ENCODE assay signal across 28 mouse cellular contexts in genomic region chr13:48049796-48050195, GRCm38 (mm10).
DNase-seq lines count a peak whose midpoint lies in the region; ATAC-seq lines count a peak whose summit lies in the region.
"Had no signal": no experiment of that assay in that cellular context is flagged by ENCODE, and none has a peak within 500 bp of the region (broad histone marks: within the 10 kb centered on the region; RNA-seq: fewer than 3 reads in every experiment).

No protein-coding gene starts in this region.

- no peaks in the 10 kb centered on the region for H3K9me3 ChIP-seq in forebrain, embryonic 14.5 days (replicated peaks; ENCODE audit: control insufficient read depth, low read length)
- no peaks in the 10 kb centered on the region for H3K9me3 ChIP-seq in forebrain, embryonic 10.5 days
- peaks cover 27% of the 10 kb centered on the region for H3K9me3 ChIP-seq in megakaryocyte, embryonic 14.5 days
- H3K9me3 ChIP-seq: embryonic facial prominence, embryonic 13.5 days; embryonic facial prominence, embryonic 15.5 days; forebrain, embryonic 15.5 days had no signal

- DNase-seq in forebrain, embryonic 14.5 days (ENCODE audit: low spot score), result peak; percentile 66
- DNase-seq in forebrain, embryonic 10.5 days (ENCODE audit: extremely low spot score, low spot score), result no peak
- peak; percentile 4 for DNase-seq in heart, adult 11 months
- no peak for DNase-seq in heart, postnatal 10 days
- DNase-seq in layer of hippocampus, adult 11-12 months (ENCODE audit: low spot score), result peak; percentile 10
- no peak for DNase-seq in layer of hippocampus, adult 8-10 months (ENCODE audit: low spot score in 2 of 2)
- DNase-seq: adrenal gland, adult 8-10 months; adrenal gland, postnatal 14 days; adrenal gland, postnatal 36 days; B cell, adult 2 months; cerebellum, adult 11 months; cerebellum, adult 18-20 months; cerebellum, adult 8-10 months; cerebellum, adult 9-11 months; cerebellum, postnatal 14 days; cerebellum, postnatal 36 days; embryo, embryonic 11 days had no signal

- H3K27me3 ChIP-seq in forebrain, embryonic 14.5 days (replicated peaks; ENCODE audit: control insufficient read depth, insufficient read depth, low read length), result no peaks in the 10 kb centered on the region
- H3K27me3 ChIP-seq in forebrain, embryonic 10.5 days (ENCODE audit: poor library complexity, severe bottlenecking), result no peaks in the 10 kb centered on the region
- no peaks in the 10 kb centered on the region for H3K27me3 ChIP-seq in megakaryocyte, embryonic 14.5 days (replicated peaks)
- H3K27me3 ChIP-seq: CH12.LX; embryonic facial prominence, embryonic 13.5 days; embryonic facial prominence, embryonic 15.5 days; forebrain, embryonic 15.5 days had no signal

- intact Hi-C loops in heart, postnatal 10 days (cut with DNase I), result no loop called here

- no peak overlapping the region for H3K4me3 ChIP-seq in forebrain, embryonic 14.5 days (ENCODE audit: low read depth, low read length)
- no peak overlapping the region for H3K4me3 ChIP-seq in forebrain, embryonic 10.5 days
- H3K4me3 ChIP-seq in megakaryocyte, embryonic 14.5 days (replicated peaks), result peak overlapping the region; percentile 19
- H3K4me3 ChIP-seq: embryonic facial prominence, embryonic 13.5 days; embryonic facial prominence, embryonic 15.5 days; erythroblast, embryonic 14.5 days; forebrain, embryonic 15.5 days had no signal

- WGBS in forebrain, embryonic 14.5 days, result 90% methylated on average over 6 of the region's 6 CpGs
- WGBS in forebrain, embryonic 10.5 days, result 91% methylated on average over 6 of the region's 6 CpGs

- H3K9ac ChIP-seq in forebrain, embryonic 14.5 days (ENCODE audit: low read length), result no peak overlapping the region
- H3K9ac ChIP-seq: embryonic facial prominence, embryonic 13.5 days; embryonic facial prominence, embryonic 15.5 days; forebrain, embryonic 15.5 days had no signal

- ATAC-seq in forebrain, embryonic 14.5 days, result peak; percentile 48; the same call in 1 of the 2 replicates
- no peak for ATAC-seq in megakaryocyte, adult 5-6 weeks (ENCODE audit: poor library complexity, severe bottlenecking)
- ATAC-seq: activated CD4-positive, CD25-positive, alpha-beta regulatory T cell, adult 4 months; CD4-positive, CD25-positive, alpha-beta regulatory T cell, adult 4 months; forebrain, embryonic 15.5 days; Patski had no signal

- H3K4me2 ChIP-seq in forebrain, embryonic 14.5 days (ENCODE audit: low read length), result no peak overlapping the region
- H3K4me2 ChIP-seq: embryonic facial prominence, embryonic 13.5 days; embryonic facial prominence, embryonic 15.5 days; forebrain, embryonic 15.5 days had no signal

- no peaks in the 10 kb centered on the region for H3K36me3 ChIP-seq in forebrain, embryonic 14.5 days (ENCODE audit: control insufficient read depth, insufficient read depth, low read length)
- H3K36me3 ChIP-seq in forebrain, embryonic 10.5 days (replicated peaks), result no peaks in the 10 kb centered on the region
- H3K36me3 ChIP-seq in megakaryocyte, embryonic 14.5 days (replicated peaks; ENCODE audit: low read length), result no peaks in the 10 kb centered on the region
- H3K36me3 ChIP-seq: embryonic facial prominence, embryonic 13.5 days; embryonic facial prominence, embryonic 15.5 days; forebrain, embryonic 15.5 days; G1E had no signal

- 0 out of 2 replicates have a peak, but pooled peaks cover 3% of the 10 kb centered on the region for H3K4me1 ChIP-seq in forebrain, embryonic 14.5 days (ENCODE audit: control insufficient read depth, insufficient read depth, low read length)
- H3K4me1 ChIP-seq in forebrain, embryonic 10.5 days, result no peaks in the 10 kb centered on the region
- no peaks in the 10 kb centered on the region for H3K4me1 ChIP-seq in megakaryocyte, embryonic 14.5 days
- H3K4me1 ChIP-seq: embryonic facial prominence, embryonic 15.5 days had no signal

- H3K27ac ChIP-seq in forebrain, embryonic 14.5 days (ENCODE audit: low read depth, low read length), result no peak overlapping the region
- no peak overlapping the region for H3K27ac ChIP-seq in forebrain, embryonic 10.5 days
- H3K27ac ChIP-seq: embryonic facial prominence, embryonic 13.5 days; embryonic facial prominence, embryonic 15.5 days; forebrain, embryonic 15.5 days had no signal

Comparison
In these comparisons a context has a peak if more than half of its experiments do, and no peak if none do; other contexts are left out.
1. DNase-seq: peak in forebrain, embryonic 14.5 days (single experiment), heart, adult 11 months (single experiment) and layer of hippocampus, adult 11-12 months (single experiment); none in forebrain, embryonic 10.5 days (single experiment), heart, postnatal 10 days (0 of 2) and layer of hippocampus, adult 8-10 months (0 of 2).